Mouse (Mus musculus): ENCODE measurements around the gene Lhx2.

Lhx2 gene

DNA sequence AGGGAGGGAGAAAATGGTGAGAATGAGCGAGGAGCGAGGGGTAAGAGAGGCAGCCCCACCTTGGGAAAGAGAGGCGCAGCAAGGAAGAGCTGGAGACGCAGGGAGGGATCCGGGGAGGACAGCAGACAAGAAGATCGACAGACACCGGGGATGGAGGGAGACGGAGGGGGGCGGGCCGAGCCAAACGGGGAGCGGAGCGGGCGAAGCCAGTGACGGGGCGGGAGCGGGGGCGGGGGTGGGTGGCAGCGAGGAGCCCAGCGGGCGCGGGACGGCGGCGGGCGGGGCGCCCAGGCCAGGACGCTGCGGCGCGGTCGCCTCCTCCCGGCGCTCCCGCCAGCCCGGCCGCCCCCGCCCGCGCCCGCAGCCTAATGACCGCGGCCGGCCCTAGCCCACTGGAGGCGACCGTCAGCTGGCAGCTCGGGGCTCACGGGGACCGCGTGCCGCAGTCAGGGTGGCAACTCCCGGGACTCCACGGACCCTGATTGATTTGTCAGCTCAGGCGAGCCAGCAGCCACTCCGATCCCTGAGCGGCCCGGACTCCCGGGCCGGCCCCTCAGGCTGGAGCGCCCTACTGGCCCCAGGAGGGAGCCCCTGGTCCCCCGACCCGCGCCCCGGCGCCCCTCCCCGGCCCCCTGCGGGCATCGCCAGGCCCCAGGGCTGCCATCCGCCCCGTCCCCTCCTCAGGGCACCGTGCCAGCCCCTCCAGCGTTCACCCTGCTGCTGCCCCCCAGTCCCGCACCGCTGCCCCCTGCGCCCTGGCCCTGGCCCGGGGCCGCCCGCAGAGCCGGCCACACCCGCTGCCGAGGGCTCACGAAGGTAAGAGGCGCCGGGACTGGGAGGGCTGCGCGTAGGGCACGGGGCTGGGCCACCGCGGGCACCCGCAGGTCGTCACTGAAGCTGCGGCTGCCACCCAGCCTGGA, at the start of gene Lhx2:
TSS of gene Lhx2 (plus strand) at position 292 of the 920 bp plus-strand sequence.
- DNase-seq (ENCODE audit: low spot score in 2 of 2), result no peak

GRCm38 (mm10) chr2:38291526-38291925, 47.6 kb upstream of the Lhx2 start:
- DNase-seq (ENCODE audit: low spot score in 2 of 2), result no peak

DNA sequence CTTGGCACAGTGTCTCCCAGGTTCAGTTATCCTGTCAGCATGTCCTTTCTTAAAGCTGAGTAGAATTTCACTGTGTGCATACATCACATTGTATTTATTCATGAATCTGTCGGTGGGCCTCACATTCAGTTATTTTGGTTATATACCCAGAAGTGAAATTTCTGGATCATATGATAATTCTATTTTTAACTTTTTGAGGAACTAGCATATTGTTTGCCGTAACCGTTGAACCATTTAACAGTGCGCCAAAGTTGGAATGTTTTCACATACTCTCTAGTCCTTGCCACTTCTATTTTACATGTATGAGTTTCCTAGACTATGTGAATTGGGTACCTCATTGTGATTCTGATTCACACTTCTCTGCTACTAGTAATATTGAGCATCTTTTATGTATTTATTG, 43.1 kb upstream of the Lhx2 start:
- no peak for DNase-seq (ENCODE audit: low spot score in 2 of 2)

DNA sequence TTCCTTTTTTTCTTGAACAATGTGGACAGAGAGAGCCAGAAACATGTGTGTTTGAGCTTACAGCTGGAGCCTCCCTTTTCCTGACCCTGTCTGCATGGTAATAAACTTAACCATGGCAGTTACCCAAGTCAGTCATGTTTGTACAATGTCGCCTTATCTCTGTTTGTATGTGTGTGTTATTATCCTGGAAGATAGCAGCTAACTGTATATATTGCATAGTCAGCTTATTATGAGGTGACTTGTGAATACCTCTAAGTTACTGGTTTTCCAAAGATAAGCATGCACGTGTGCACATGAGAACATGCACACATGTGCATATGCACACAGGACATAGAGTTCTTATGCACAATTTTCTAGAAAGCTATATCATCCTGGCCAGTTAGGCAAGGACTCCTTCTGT, 38.1 kb upstream of the Lhx2 start:
- DNase-seq (ENCODE audit: low spot score in 2 of 2), result no peak

- DNase-seq (ENCODE audit: low spot score in 2 of 2), result no peak
Observed at GRCm38 (mm10) chr2:38305152-38305551, 33.9 kb upstream of the Lhx2 start.

GRCm38 (mm10) chr2:38312921-38313320, 26.2 kb upstream of the Lhx2 start:
- no peak for DNase-seq (ENCODE audit: low spot score in 2 of 2)

DNA sequence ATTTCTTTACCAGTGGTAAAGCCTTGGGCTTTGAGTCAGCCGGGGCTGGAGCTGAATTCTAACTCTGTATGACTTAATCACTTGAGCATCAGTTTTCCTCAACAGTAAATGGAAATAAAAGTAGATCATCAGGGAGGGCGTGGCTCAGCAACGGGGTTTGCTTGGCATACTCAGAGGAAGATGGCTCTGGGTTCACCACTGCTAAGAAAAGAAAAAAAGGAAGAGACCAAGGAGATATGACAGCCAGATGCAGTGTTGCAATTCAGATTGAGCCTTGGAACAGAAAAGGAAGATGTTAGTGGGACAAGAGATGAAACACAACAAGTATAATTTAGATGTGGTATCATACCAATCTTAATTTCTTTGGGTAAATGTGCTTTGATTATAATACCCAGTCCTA, 25.7 kb upstream of the Lhx2 start:
- DNase-seq (ENCODE audit: low spot score in 2 of 2), result peak in 1 of 2 experiments; percentile 14

DNA sequence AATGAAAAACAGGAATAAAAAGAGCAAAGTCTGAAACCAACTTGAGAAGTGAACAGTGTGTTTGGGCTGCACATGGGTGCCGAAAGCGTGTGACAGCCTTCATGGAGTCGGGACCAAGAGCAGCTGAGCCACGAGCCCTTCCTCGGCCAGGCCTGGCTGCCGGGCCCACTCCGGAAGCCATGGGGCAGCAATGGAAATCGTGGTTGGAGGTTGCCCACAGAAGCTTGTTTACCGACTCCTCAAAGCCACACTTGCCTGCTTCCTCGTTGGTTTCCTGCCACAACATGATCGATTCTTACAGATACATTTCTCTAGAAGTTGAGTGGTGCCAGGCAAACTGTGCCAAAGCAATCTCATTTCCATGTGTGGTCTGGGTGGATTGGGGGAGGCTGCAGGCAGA, 20.0 kb upstream of the Lhx2 start:
- no peak for DNase-seq (ENCODE audit: low spot score in 2 of 2)

DNA sequence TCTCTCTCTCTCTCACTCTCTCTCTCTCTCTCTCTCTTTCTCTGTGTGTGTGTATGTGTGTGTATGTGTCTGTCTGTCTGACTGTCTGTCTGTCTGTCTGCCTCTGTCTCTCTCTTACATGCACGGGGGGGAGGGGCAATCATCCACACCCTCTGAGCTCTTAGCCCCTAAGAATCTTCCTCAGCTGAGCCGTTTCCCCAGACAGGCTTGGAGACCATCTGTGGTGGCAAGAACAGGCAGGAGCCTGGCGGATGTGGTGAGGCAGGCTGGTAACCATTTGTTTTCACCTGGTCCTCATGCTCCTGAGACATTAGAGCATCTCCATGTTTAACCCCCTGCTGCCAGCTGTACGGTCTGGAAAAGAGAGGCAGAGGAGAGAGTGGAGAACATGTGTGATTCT, 18.2 kb upstream of the Lhx2 start:
- no peak for DNase-seq (ENCODE audit: low spot score in 2 of 2)

DNA sequence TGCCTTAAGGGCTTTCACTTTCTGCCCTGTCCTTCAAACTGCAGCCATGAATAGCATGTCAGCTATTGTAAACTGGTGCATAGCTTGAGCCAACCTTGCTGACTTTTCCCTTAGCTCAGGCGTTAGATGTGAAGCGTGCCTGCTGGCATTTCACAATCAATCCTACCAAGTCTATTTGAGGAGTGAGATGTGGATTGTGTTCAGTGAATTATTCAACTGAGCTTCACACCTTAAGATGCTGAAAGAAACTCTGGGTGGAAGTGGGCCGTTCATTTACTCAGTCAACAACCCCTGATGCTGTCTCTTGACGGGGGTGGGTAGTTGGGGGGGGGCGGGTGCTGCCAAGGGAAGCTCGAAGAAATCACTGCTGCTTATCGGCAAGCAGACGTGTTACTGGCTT, 15.7 kb upstream of the Lhx2 start:
- no peak for DNase-seq (ENCODE audit: low spot score in 2 of 2)

- no peak for DNase-seq (ENCODE audit: low spot score in 2 of 2)
Observed at GRCm38 (mm10) chr2:38326671-38327070, 12.4 kb upstream of the Lhx2 start.

DNA sequence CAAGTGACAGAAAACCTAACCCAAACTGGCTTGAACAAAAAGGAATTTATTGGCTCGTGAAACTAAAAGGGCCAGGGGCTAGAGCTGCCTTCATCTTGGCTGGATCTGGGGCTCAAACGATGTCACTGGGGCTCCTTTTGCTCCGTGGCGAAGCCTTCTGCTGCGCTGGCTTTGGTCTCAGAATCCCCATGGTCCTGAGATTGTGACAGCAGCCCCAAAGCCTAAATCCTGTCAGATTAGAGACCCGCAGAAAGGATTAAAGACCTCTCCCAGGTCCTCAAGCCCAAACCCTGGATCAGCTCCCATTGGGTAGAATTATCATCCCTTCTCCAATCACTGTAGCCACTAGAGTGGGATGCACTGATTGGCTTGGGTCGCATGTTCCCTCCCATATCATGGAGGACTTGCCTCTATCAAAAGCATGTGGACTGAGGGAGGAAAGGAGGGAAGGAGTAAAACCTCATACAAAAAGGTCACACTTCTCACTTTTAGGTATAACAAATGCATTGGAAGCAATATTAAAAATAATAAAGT, 5.4 kb upstream of the Lhx2 start:
- DNase-seq (ENCODE audit: low spot score in 2 of 2), result no peak

GRCm38 (mm10) chr2:38336606-38337005, 2.5 kb upstream of the Lhx2 start:
- DNase-seq (ENCODE audit: low spot score in 2 of 2), result no peak

DNA sequence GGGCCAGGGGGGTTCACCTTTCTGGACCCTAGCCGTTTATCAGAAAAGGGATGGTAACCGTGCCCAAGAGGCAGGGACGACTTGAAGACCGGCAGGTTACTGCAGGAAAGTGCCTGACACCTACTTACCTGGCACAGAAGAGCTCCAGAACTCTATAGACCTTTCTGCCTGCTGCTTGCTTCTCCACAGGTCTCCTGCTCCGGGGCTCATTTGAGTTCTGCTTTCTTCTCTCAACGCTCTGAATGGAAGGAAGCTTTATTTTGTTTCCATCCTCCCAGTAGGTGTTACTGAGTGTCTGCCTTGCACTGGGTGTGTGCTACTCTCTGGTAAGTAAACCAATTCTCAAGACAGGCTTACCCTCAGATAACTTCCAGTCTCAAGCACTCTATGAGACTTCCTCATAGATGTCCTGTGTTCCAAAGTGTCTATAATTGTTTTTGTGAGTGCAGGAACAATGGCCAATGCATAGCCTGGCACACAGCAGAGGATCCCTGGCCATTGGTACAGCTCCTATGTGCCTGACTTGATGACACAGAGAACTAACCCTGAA, 1.9 kb upstream of the Lhx2 start:
- DNase-seq (ENCODE audit: low spot score in 2 of 2), result no peak

DNA sequence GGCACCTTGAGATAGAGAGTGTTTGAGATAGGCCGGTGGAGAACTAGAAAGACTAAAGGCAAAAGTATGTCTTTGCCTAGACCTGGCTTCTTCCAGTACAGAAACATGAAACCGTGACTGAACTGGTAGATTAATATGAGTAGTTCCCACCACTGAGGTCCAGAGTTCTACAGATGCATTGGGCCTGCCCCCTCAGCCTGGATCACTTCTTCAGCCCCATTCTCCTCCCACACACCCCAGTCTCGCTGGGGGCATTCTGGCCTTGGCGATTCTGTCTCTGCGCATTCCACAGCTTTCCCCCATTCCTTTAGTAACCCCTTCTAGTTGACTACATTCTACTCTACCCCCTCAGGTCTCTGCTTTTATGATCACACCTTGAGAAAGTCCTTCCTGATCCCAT, 1.4 kb upstream of the Lhx2 start:
- DNase-seq (ENCODE audit: low spot score in 2 of 2), result no peak

- no peak for DNase-seq (ENCODE audit: low spot score in 2 of 2)
Observed at GRCm38 (mm10) chr2:38338348-38338932, 641 bp upstream of the Lhx2 start.

GRCm38 (mm10) chr2:38339910-38340625, 987 bp downstream of the Lhx2 start:
- no peak for DNase-seq (ENCODE audit: low spot score in 2 of 2)

DNA sequence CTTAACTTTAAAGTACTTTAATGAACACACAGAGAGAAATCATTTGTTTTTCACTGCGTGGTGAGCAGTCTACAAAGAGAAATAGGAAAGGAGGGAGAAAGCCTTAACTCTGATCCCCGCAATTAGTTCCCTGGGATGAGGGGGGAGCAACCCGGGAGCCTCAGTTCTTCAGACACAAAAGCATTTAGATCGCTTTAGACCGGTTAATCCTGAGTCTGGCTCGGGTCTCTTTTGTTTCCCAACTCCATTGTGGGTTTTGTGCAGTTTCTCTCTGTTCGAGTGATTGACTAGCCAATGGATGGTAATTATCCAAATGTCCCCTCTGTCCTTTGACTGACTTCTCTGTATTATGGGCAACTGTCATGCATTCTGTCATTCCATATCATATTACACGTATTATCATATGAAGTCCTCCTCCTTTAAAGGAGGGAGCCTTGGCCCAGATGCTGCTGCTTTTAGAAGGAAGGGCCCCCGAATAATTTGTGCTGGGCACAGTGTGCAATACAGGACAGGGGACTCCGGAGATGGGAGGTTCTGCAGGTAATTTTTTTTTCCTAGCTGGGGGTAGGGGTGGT, 1.6 kb downstream of the Lhx2 start:
- no peak for DNase-seq (ENCODE audit: low spot score in 2 of 2)

GRCm38 (mm10) chr2:38343573-38343972, 4.5 kb downstream of the Lhx2 start:
- DNase-seq (ENCODE audit: low spot score in 2 of 2), result no peak

DNA sequence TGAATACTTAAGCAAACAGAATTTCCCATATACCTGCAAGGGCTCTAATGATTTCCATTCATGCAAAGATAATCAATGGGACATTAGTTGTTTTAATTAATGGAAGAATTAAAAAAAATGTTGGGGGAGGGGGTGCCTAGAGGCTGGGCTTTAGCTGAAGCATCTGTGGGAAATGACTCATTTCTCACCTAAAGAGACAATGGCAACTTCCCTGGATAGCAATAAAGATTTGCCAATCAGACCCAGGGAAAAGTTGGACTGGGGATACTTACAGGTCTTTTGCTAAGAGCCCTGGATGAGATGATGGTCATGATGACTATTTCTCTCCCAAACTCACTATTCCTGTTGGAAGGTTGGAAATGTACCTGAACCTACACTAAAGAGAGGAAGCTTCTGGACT, 5.6 kb downstream of the Lhx2 start:
- DNase-seq (ENCODE audit: low spot score in 2 of 2), result no peak

DNA sequence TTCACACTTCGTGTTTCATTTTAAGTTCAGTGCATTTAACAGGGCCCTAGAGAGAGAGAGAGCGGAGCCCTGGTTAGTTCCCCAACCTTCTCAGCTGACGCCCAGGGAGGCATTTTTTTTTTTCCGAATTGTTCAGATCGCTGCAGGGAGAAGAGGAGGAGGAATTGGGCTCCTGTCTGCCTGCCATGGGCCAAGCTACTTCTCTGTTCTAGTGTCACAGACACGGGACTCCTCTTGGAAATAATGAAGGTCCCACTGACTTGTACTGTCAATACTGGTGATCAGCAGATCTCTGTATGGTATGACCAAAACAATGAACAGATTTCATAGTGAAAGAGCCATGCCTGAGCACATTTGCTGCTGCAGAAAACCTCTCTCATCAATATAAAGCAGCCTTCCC, 7.3 kb downstream of the Lhx2 start:
- no peak for DNase-seq (ENCODE audit: low spot score in 2 of 2)
